25 mouse cellular contexts compared by ENCODE assay signal in genomic region chr2:106042495-106042894, GRCm38 (mm10). TPM values are rescaled to one million over a fixed set of nuclear protein-coding genes. Genes with fewer than 3 reads are reported as not detected.
DNase-seq lines count a peak whose midpoint lies in the region; ATAC-seq lines count a peak whose summit lies in the region.
"Had no signal": no experiment of that assay in that cellular context is flagged by ENCODE, and none has a peak within 500 bp of the region (broad histone marks: within the 10 kb centered on the region; RNA-seq: fewer than 3 reads in every experiment).

No protein-coding gene starts in this region.

- H3K9ac ChIP-seq in hindbrain, embryonic 15.5 days = no peak overlapping the region
- H3K9ac ChIP-seq in hindbrain, embryonic 12.5 days = no peak overlapping the region
- no peak overlapping the region for H3K9ac ChIP-seq in midbrain, embryonic 12.5 days (replicated peaks)
- H3K9ac ChIP-seq in midbrain, embryonic 14.5 days (replicated peaks; ENCODE audit: low read length) = no peak overlapping the region
- H3K9ac ChIP-seq: limb, embryonic 12.5 days; liver, embryonic 15.5 days; lung, embryonic 14.5 days; neural tube, embryonic 15.5 days had no signal

- H3K4me2 ChIP-seq in hindbrain, embryonic 15.5 days = no peak overlapping the region
- no peak overlapping the region for H3K4me2 ChIP-seq in hindbrain, embryonic 12.5 days (replicated peaks)
- no peak overlapping the region for H3K4me2 ChIP-seq in midbrain, embryonic 12.5 days (replicated peaks)
- H3K4me2 ChIP-seq in midbrain, embryonic 14.5 days (ENCODE audit: low read length) = no peak overlapping the region
- H3K4me2 ChIP-seq: limb, embryonic 12.5 days; liver, embryonic 15.5 days; lung, embryonic 14.5 days; neural tube, embryonic 15.5 days had no signal

- ATAC-seq in hindbrain, embryonic 15.5 days (ENCODE audit: low FRiP score, low read depth) = peak; percentile 34; the same call in 1 of the 2 replicates
- ATAC-seq in hindbrain, embryonic 12.5 days (ENCODE audit: low FRiP score) = no peak
- peak; percentile 30; the same call in 1 of the 2 replicates for ATAC-seq in midbrain, embryonic 12.5 days (ENCODE audit: low FRiP score, low read depth)
- no peak for ATAC-seq in midbrain, embryonic 14.5 days (ENCODE audit: low FRiP score, low TSS enrichment)
- ATAC-seq: forebrain, embryonic 16.5 days; intestine, postnatal 0 days had no signal

- 44% methylated on average over 7 of the region's 7 CpGs for WGBS in hindbrain, embryonic 15.5 days
- 53% methylated on average over 7 of the region's 7 CpGs for whole genome bisulfite sequencing in hindbrain, embryonic 12.5 days
- WGBS in midbrain, embryonic 12.5 days = 36% methylated on average over 7 of the region's 7 CpGs
- 49% methylated on average over 7 of the region's 7 CpGs for whole genome bisulfite sequencing in midbrain, embryonic 14.5 days

- no peaks in the 10 kb centered on the region for H3K36me3 ChIP-seq in hindbrain, embryonic 15.5 days
- H3K36me3 ChIP-seq in hindbrain, embryonic 12.5 days = no peaks in the 10 kb centered on the region
- H3K36me3 ChIP-seq in midbrain, embryonic 12.5 days = no peaks in the 10 kb centered on the region
- H3K36me3 ChIP-seq in midbrain, embryonic 14.5 days (ENCODE audit: control insufficient read depth, insufficient read depth, low read length) = no peaks in the 10 kb centered on the region
- H3K36me3 ChIP-seq: limb, embryonic 12.5 days; liver, embryonic 15.5 days; neural tube, embryonic 15.5 days had no signal

- no peak for DNase-seq in midbrain, embryonic 14.5 days
- DNase-seq in retina, embryonic 14.5 days (ENCODE audit: low spot score) = peak; percentile 61
- no peak for DNase-seq in thymus, postnatal 25 days
- DNase-seq: adrenal gland, postnatal 25 days; B cell, adult 2 months; cerebellum, adult 18-20 months; cerebellum, postnatal 14 days; gastrocnemius, adult 2 months; heart, postnatal 14 days; kidney, adult 9 months; kidney, postnatal 10 days; layer of hippocampus, adult 9-11 months; lung, embryonic 14.5 days; lung, postnatal 14 days; right cerebral cortex, postnatal 4 days had no signal

- H3K27me3 ChIP-seq in hindbrain, embryonic 15.5 days = no peaks in the 10 kb centered on the region
- peaks cover 2% of the 10 kb centered on the region; the same call in 1 of the 2 replicates for H3K27me3 ChIP-seq in hindbrain, embryonic 12.5 days
- no peaks in the 10 kb centered on the region for H3K27me3 ChIP-seq in midbrain, embryonic 12.5 days
- H3K27me3 ChIP-seq in midbrain, embryonic 14.5 days (ENCODE audit: control insufficient read depth, insufficient read depth, low read length) = no peaks in the 10 kb centered on the region
- H3K27me3 ChIP-seq: limb, embryonic 12.5 days; liver, embryonic 15.5 days had no signal

- H3K4me3 ChIP-seq in hindbrain, embryonic 15.5 days = no peak overlapping the region
- no peak overlapping the region for H3K4me3 ChIP-seq in hindbrain, embryonic 12.5 days
- no peak overlapping the region for H3K4me3 ChIP-seq in midbrain, embryonic 12.5 days
- H3K4me3 ChIP-seq in midbrain, embryonic 14.5 days (replicated peaks; ENCODE audit: low read depth, low read length) = no peak overlapping the region
- H3K4me3 ChIP-seq: erythroblast, embryonic 14.5 days; gastrocnemius, adult 2 months; limb, embryonic 12.5 days; liver, embryonic 15.5 days; neural tube, embryonic 15.5 days had no signal

- no peak overlapping the region for H3K27ac ChIP-seq in hindbrain, embryonic 15.5 days (replicated peaks)
- no peak overlapping the region for H3K27ac ChIP-seq in hindbrain, embryonic 12.5 days
- H3K27ac ChIP-seq in midbrain, embryonic 12.5 days (replicated peaks) = no peak overlapping the region
- no peak overlapping the region for H3K27ac ChIP-seq in midbrain, embryonic 14.5 days (replicated peaks; ENCODE audit: low read depth, low read length)
- H3K27ac ChIP-seq: gastrocnemius, adult 2 months; limb, embryonic 12.5 days; liver, embryonic 15.5 days; neural tube, embryonic 15.5 days; stomach, postnatal 0 days had no signal

- H3K4me1 ChIP-seq in hindbrain, embryonic 15.5 days (replicated peaks) = no peaks in the 10 kb centered on the region
- no peaks in the 10 kb centered on the region for H3K4me1 ChIP-seq in hindbrain, embryonic 12.5 days
- no peaks in the 10 kb centered on the region for H3K4me1 ChIP-seq in midbrain, embryonic 12.5 days
- no peaks in the 10 kb centered on the region for H3K4me1 ChIP-seq in midbrain, embryonic 14.5 days (ENCODE audit: control insufficient read depth, insufficient read depth, low read length)
- H3K4me1 ChIP-seq: limb, embryonic 12.5 days; liver, embryonic 15.5 days; neural tube, embryonic 15.5 days had no signal

- no peaks in the 10 kb centered on the region for H3K9me3 ChIP-seq in hindbrain, embryonic 15.5 days
- no peaks in the 10 kb centered on the region for H3K9me3 ChIP-seq in hindbrain, embryonic 12.5 days (replicated peaks)
- no peaks in the 10 kb centered on the region for H3K9me3 ChIP-seq in midbrain, embryonic 12.5 days
- no peaks in the 10 kb centered on the region for H3K9me3 ChIP-seq in midbrain, embryonic 14.5 days (ENCODE audit: control insufficient read depth, low read length)
- H3K9me3 ChIP-seq: limb, embryonic 12.5 days; liver, embryonic 15.5 days; neural tube, embryonic 15.5 days had no signal

RNA-seq across cellular contexts. Expression of gene Dnajc24, which starts 39.1 kb away (rescaled TPM):
- polyA plus RNA-seq in hindbrain, embryonic 15.5 days (2015; fragmentation: Nextera tagmentation; extraction: Ambion mirVana) = 34.4 and 34.5 TPM in 2 replicates
- 43.6 and 44.3 TPM in 2 replicates for polyA plus RNA-seq in hindbrain, embryonic 12.5 days (2016; fragmentation: Nextera tagmentation; extraction: Ambion mirVana)
- polyA plus RNA-seq in midbrain, embryonic 12.5 days (2016; fragmentation: Nextera tagmentation; extraction: Ambion mirVana) = 49.6 and 52.2 TPM in 2 replicates
- polyA plus RNA-seq in midbrain, embryonic 14.5 days (2014; fragmentation: Nextera tagmentation; extraction: Ambion mirVana) = 28.6 and 29.3 TPM in 2 replicates

Comparison
In these comparisons a context has a peak if more than half of its experiments do, and no peak if none do; other contexts are left out.
1. ATAC-seq: peak in hindbrain, embryonic 15.5 days (single experiment) and midbrain, embryonic 12.5 days (single experiment); none in hindbrain, embryonic 12.5 days (single experiment) and midbrain, embryonic 14.5 days (single experiment).